Mouse (Mus musculus): ENCODE results near the gene Cmc2. TPM values are rescaled to one million over a fixed set of nuclear protein-coding genes. Genes with fewer than 3 reads are reported as not detected.
A peak's percentile ranks its signal among the peaks of the same experiment; 100 is the strongest.

The Cmc2 gene
- total RNA-seq (2021) = 10 to 100 TPM; 25.3 to 27.7 TPM
- long read RNA-seq, experiment 1, transcript Cmc2-201 (3 exons, 523 nt) = minor isoform, 7 of 22 reads
- long read RNA-seq, experiment 1, transcript Cmc2-205 (4 exons, 1,459 nt) = major isoform, 9 of 22 reads
- long read RNA-seq, experiment 1, partial matches to known transcripts = 0 of 22 reads
- long read RNA-seq, experiment 1, other reads (novel, unspliced or antisense) = 2 of 22 reads
- long read RNA-seq, experiment 2, transcript Cmc2-201 (3 exons, 523 nt) = minor isoform, 6 of 28 reads
- long read RNA-seq, experiment 2, transcript Cmc2-205 (4 exons, 1,459 nt) = major isoform, 19 of 28 reads
- long read RNA-seq, experiment 2, partial matches to known transcripts = 0 of 28 reads
- long read RNA-seq, experiment 2, other reads (novel, unspliced or antisense) = 0 of 28 reads

DNA sequence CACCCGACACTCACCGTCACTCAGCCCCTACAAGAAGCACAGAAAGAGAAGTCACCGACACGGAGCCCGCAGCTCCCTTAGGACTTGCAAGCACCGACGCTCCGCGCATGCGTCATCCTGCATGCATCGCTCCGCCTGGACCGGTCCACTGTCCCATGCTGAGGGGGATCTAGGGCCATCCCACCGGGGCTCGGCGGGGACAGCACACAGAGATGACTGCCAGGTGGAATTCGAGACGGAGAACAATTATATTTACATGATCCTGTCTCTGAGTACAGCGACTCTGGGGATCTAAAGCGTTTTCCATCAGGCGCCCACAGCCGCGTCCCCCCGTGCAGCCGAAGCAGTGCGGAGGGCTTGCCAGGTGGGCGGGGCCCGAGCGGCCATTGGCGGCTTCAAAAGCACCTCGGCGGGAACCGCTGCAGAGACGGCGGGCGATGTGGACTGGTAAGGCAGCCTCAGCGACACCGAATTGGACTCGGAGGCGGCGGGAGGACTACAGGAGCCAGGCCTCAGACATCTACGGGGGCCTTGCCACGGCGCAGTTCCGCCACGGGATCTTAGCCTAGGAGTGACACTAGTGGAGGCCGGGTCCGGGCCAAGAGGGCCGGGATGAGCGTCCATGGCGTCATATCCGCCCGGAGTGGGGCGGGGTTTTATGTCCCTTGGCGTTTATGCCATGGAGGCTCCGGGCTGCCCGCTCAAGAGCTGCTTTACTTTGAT, at the start of gene Cmc2, which contains the start of gene Cenpn:
TSS of gene Cmc2 (minus strand) at position 119 of the 723 bp plus-strand sequence.
TSS of gene Cenpn (plus strand) at position 394 of the 723 bp plus-strand sequence.
- intact Hi-C loops (cut with DNase I; ENCODE audit: low total_unique reads) = no loop called here
- peak; percentile 94 for DNase-seq

DNA sequence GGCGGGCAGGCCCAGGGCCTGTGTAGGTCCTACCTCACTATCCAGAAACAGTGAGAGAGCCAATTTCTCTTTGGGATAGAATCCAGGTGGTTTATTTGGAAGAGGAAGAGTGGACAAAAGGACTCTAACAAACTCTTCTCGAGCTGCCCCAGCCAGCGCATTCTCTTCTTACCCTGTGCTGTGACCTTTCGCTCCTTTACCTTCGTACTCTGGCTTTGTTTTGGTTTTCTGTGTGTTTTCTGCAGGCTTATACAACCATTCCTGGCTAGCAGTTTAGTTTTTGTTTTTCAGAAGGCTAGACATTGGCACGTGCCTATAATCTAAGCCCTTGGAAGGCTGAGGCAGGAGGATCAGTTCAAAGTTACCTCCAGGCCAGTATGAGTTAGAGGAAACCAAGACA, 48.3 kb upstream of the Cmc2 start:
- DNase-seq = no peak
- intact Hi-C loops (cut with DNase I; ENCODE audit: low total_unique reads) = no loop called here

DNA sequence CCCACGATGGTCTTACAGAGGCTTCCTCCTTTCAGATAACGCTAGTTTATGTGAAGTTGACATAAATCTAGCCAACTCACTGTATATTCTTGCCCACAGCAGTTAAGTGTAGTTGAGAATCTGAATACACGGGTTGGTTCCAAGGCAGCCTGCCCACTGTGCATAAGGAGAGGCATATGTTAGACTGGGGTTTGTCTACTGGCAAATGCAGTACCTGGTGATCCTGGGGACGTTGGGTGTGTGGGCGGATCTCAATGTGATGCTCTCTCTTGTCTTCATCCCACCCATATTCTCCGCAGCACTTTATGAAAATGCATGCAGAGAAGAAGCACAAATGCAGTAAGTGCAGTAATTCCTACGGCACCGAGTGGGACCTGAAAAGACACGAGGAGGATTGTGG, 33.2 kb upstream of the Cmc2 start:
- intact Hi-C loops (cut with DNase I; ENCODE audit: low total_unique reads) = no loop called here
- DNase-seq = no peak

GRCm38 (mm10) chr8:116952428-116952827, 31.2 kb upstream of the Cmc2 start:
- intact Hi-C loops (cut with DNase I; ENCODE audit: low total_unique reads) = no loop called here

GRCm38 (mm10) chr8:116951778-116952177, 30.5 kb upstream of the Cmc2 start:
- intact Hi-C loops (cut with DNase I; ENCODE audit: low total_unique reads) = no loop called here
- no peak for DNase-seq

More at GRCm38 (mm10) chr8:116952428-116952827, 31.2 kb upstream of the Cmc2 start:
- DNase-seq = no peak

- DNase-seq = no peak
- intact Hi-C loops (cut with DNase I; ENCODE audit: low total_unique reads) = no loop called here
Measured at GRCm38 (mm10) chr8:116951369-116951768, 30.1 kb upstream of the Cmc2 start.

GRCm38 (mm10) chr8:116947589-116947988, 26.3 kb upstream of the Cmc2 start:
- intact Hi-C loops (cut with DNase I; ENCODE audit: low total_unique reads) = no loop called here
- no peak for DNase-seq

GRCm38 (mm10) chr8:116946851-116947250, 25.6 kb upstream of the Cmc2 start:
- intact Hi-C loops (cut with DNase I; ENCODE audit: low total_unique reads) = no loop called here
- DNase-seq = no peak

- DNase-seq = no peak
Measured at GRCm38 (mm10) chr8:116946268-116946838, 25.1 kb upstream of the Cmc2 start.

DNA sequence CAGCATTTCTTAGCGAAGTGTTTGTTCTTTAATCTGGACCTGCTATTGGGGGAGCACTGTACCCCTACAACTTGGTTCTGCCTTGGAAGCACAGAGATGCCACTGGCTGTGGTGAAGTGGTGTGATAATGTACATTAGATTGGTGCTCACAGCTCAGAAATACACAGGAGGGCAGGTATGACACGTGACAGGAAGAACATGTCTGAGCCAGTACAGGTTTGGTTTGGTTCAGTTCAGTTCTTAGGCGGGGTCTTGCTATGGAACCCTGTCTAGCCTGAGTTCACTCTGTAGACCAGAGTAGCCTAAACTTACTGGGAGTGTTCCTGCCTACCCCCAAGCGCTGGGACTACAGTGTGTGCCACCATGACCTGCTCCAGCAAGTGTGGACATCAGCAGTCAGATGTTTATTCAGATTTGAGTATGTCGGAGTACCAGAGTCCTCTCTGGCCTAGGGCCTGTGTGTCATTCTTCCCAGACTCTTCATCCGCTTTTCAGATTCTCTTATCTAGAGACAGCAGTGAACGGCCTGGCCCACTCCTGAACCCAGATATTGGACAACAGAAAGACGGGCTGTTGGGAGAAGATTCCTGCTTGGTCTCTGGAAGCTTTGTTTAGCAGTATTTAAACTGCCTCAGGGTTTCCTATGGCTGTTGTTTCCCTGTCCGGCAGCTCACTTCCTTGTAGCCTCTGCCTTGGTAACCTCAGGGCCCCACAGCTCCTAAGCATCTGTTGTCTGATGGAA, 24.1 kb upstream of the Cmc2 start:
- intact Hi-C loops (cut with DNase I; ENCODE audit: low total_unique reads) = no loop called here

More at GRCm38 (mm10) chr8:116946268-116946838, 25.1 kb upstream of the Cmc2 start:
- intact Hi-C loops (cut with DNase I; ENCODE audit: low total_unique reads) = no loop called here

GRCm38 (mm10) chr8:116944385-116944696, 23.1 kb upstream of the Cmc2 start:
- DNase-seq = no peak
- intact Hi-C loops (cut with DNase I; ENCODE audit: low total_unique reads) = loop anchor here (5.0 kb wide), 1 partner anchor 33 kb away; the partner anchor contains the start of gene 1700030J22Rik

More for the DNA sequence above, 24.1 kb upstream of the Cmc2 start:
- no peak for DNase-seq

DNA sequence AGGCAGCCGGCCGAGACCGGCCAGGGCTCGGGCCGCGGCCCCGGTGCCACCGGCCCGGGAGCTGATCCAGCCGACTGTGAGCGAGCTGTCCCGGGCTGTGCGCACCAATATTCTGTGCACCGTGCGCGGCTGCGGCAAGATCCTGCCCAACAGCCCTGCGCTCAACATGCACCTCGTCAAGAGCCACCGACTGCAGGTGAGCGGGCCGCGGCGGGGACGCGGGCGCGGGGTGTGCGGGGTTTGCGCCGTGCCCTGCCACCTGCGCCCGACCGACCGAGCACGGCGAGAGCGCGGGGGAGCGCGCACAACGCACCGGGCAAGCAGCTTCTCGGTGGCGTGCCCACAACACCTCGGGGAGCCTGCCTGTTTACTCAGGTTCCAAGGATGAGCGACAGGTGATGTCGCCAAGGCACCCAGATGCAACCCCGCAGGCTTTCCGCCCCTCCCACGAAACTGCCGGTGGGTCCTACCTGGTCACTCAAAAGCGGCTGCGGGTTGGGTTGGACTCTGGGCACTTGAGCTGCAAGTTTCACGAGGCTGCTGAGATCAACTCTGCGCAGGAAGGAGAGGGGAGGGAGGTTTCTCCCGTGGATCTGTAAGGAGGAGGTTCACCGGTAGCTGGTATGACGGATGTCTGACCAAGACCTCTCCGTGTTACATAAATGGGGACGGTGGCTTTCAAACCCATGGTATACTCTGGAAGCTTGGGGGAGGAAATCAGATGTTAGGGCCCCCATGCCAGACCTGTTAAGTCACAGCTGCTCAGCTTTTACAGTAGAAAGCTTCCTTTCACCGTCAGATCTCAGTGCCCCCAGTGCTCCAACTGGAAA, 22.5 kb upstream of the Cmc2 start:
- intact Hi-C loops (cut with DNase I; ENCODE audit: low total_unique reads) = loop anchor here (5.0 kb wide), 1 partner anchor 34 kb away; the partner anchor contains the start of gene 1700030J22Rik
- DNase-seq = peak; percentile 15

DNA sequence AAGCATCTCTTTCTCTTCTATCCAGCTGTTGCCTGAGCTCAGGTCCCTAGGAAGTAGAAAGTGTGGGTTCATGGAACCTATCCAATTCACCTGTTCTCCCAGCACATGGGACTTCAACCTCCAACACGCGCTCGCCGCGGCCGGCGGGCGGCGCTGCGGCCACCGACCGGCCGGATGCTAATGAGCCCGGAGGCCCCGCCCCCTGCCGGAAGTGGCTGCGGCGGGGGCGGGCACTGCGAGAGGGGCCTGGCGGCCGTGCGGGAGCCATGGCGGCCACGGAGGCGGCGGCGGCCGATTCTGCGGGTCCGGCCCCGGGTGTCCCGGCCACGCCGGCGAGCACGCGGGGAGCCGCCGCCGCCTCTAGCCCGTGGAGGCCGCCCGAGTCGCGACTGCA, 21.9 kb upstream of the Cmc2 start, which contains the start of gene Atmin:
TSS of gene Atmin (plus strand) at position 233 of the 394 bp plus-strand sequence.
- peak; percentile 90 for DNase-seq
- intact Hi-C loops (cut with DNase I; ENCODE audit: low total_unique reads) = loop anchor here (5.0 kb wide), 1 partner anchor 34 kb away; the partner anchor contains the start of gene 1700030J22Rik

GRCm38 (mm10) chr8:116942284-116943058, 21.2 kb upstream of the Cmc2 start:
- DNase-seq = no peak
- intact Hi-C loops (cut with DNase I; ENCODE audit: low total_unique reads) = loop anchor here (5.0 kb wide), 1 partner anchor 35 kb away; the partner anchor contains the start of gene 1700030J22Rik

- DNase-seq = no peak
- intact Hi-C loops (cut with DNase I; ENCODE audit: low total_unique reads) = no loop called here
Measured at GRCm38 (mm10) chr8:116935506-116935905, 14.3 kb upstream of the Cmc2 start.

DNA sequence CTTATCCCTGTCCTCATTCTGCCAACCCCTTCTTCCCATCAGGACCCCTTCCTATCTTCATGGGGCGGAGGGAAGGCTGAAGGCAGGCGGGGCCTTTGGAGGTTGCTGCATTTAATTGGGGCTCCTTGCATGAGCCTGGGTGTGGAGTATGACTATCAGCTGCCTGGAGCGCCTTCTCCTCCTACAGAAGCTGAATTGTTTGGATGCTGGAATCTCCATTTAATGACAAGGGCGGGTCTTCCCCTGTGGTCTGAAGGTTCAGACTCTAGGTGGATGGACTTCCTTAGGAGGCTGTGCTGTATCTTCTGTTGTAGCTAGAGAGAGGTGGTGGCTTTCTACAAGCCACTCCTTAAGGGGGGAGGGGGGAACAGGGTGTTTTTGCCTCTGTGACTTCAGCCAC, 13.7 kb upstream of the Cmc2 start:
- DNase-seq = no peak
- intact Hi-C loops (cut with DNase I; ENCODE audit: low total_unique reads) = no loop called here

DNA sequence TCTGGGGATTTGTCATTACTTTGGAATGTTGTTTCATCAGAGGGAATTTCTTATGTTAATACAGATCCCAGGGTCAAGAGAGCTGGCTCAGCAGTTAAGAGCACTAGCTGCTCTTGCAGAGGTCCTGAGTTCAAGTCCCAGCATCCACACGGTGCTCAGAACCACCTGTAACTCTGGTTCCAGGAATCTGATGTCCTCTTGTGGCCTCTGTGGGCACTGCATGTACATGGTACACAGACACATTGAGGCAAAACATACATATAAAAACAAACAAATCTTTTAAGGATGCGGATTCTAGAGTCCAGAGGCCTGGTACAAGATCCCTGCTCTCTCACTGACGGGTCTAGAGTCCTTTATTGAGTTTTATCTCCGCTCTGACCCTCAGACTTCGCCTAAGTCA, 7.3 kb upstream of the Cmc2 start:
- intact Hi-C loops (cut with DNase I; ENCODE audit: low total_unique reads) = no loop called here
- DNase-seq = no peak

GRCm38 (mm10) chr8:116927880-116928279, 6.6 kb upstream of the Cmc2 start:
- no peak for DNase-seq
- intact Hi-C loops (cut with DNase I; ENCODE audit: low total_unique reads) = no loop called here

All from gastrocnemius, postnatal 14 days (tissue).